Mouse (Mus musculus) Patski (cell line): Measurements from ENCODE around the gene Cry1. TPM values are rescaled to one million over a fixed set of nuclear protein-coding genes. Genes with fewer than 3 reads are reported as not detected.
A peak's percentile ranks its signal among the peaks of the same experiment; 100 is the strongest.

Source experiments
- ATAC-seq: fragments of 100-300 bp; one replicate; pipeline ENCODE4 v1.8.0; 2021
- CTCF ChIA-PET: fragments of 350-600 bp; sonication (Branson Sonifier 250); formaldehyde crosslinking; loops from one replicate; lab custom pipeline; 2022; ENCODE audit warnings: inconsistent platforms; lab: Charles Lee
- POLR2A ChIA-PET: fragments of 350-600 bp; sonication (Branson Sonifier 250); formaldehyde crosslinking; loops from one replicate; lab custom pipeline; 2022; ENCODE audit warnings: antibody characterized with exemption, inconsistent platforms; lab: Charles Lee
- DNase-seq: peaks from one replicate; pipeline ENCODE4 v3.0.0-alpha.2; 2011; ENCODE audit warnings: low read depth, low spot score
- H3K27me3 ChIP-seq: fragments of 371-371 bp; one replicate; pipeline ENCODE4 v1.5.1; 2021
- CTCF ChIP-seq: fragments of 100-300 bp; IDR thresholded peaks from one replicate; pipeline ENCODE4 v1.5.1; 2021
- in situ Hi-C: fragments of 300-500 bp; cut with MboI; formaldehyde crosslinking; loops from 3 replicates; pipeline ENCODE4 v1.11.1; 2018; ENCODE audit warnings: low pct_unique_long_range_greater_than_20kb, mixed read lengths
- polyA plus RNA-seq: library from polyadenylated mRNA; unstranded; gene quantifications from one replicate; pipeline ENCODE4 v1.2.3, GENCODE M21; 2021

The Cry1 gene
- polyA plus RNA-seq, 1 experiment from 2014 or later: 9.2 TPM

DNA sequence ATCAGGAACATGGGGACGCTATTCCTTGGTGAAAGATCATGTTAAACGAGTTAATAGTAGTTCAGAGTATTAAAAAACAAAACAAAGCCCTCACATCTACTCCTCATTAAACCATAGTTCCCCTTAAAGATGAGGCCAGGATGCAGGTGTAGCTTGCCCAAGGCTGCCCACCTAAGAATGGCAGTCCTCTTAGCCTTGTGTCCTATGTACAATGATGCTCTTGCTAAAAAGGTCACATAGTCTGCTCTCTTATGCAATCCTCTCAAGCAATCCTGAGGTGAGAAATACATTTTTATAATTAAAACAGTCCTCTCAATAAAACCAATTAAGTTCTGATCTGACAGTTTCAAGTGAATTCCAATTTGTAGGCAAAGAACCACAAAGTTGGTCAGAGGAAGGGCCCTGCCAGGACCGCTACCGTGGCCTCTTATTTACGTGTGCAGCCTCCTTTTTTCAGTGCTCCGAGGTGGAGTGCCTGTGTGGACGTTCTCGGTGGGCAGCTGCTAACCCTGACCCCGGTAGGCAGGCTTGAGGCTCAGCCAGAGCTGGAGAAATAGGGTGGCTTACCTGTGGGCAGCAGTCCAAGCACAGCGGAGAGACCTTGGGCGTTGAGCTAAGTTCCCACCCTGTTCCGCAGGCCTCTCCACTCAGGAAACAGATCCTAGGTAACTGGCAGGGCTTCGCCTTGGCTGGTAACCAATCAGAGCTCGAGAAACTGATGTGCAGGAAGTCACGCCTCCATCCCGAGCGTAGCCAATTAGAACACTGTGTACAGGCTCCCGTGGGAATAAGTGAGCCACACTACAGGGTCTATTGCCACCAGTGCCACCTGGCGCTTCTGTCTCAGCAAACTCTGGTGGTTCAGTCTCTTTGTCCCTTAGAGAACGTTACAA, 57.2 kb downstream of the Cry1 start, which contains the start of gene Mterf2:
TSS of gene Mterf2 (minus strand) at position 633 of the 893 bp plus-strand sequence.
- H3K27me3 ChIP-seq: no peaks in the 10 kb centered on the region
- TF ChIP-seq CTCF: no peak
- DNase-seq (peak; percentile 81), ATAC-seq (peak; percentile 99)
- ChIA-PET CTCF (interaction anchor here (0.6 to 1.8 kb wide), 3 partner anchors 9 to 14 kb away, joined by 3 to 8 read pairs (median 4); no protein-coding TSS in a partner anchor), POLR2A (interaction anchor here (0.7 kb wide), 1 partner anchor 12 kb away, joined by 3 read pairs; no protein-coding TSS in a partner anchor)
- in situ Hi-C loops: no loop called here

DNA sequence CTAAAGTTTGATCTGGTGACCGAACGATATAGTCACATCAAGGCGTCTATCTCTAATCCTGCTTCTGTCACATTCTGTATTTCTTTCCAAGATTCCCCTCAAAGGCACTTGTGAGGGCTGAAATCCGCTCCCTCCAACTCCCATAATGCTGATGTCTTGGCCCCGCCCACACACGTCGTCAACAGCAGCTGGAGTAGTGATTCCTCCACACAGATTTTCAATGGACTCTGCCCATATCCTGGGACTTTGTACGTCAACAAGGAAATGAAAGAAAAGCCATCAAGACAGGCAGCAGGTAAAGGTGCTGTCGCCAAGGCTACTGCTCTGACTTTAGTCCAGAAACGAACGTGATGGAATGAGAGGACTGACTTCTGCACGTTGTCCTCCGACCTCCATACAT, 59.7 kb downstream of the Cry1 start:
- ATAC-seq (no peak), DNase-seq (no peak)
- CTCF ChIA-PET: no interaction called here
- TF ChIP-seq CTCF: no peak
- H3K27me3 ChIP-seq: no peaks in the 10 kb centered on the region
- POLR2A ChIA-PET: no interaction called here
- in situ Hi-C loops: no loop called here

DNA sequence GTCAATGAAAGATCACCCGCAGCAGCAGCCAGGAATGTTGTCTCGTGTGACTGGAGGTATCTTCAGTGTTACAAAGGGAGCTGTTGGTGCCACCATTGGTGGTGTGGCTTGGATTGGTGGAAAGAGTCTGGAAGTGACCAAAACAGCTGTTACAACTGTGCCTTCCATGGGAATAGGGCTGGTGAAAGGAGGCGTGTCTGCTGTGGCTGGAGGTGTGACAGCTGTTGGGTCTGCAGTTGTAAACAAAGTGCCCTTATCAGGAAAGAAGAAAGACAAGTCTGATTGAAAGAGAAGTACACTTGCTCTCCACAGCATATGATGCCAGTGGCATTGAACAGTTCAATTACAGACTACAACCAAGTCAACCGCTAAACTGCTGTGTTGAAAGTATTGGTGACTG, 70.5 kb downstream of the Cry1 start:
- ATAC-seq (no peak), DNase-seq (no peak)
- TF ChIP-seq CTCF: no peak
- no peaks in the 10 kb centered on the region for H3K27me3 ChIP-seq
- in situ Hi-C loops: no loop called here
- ChIA-PET CTCF (interaction anchor here (2.5 kb wide), 1 partner anchor 13 kb away, joined by 8 read pairs; the partner anchor contains the start of gene Mterf2), POLR2A (no interaction called here)

DNA sequence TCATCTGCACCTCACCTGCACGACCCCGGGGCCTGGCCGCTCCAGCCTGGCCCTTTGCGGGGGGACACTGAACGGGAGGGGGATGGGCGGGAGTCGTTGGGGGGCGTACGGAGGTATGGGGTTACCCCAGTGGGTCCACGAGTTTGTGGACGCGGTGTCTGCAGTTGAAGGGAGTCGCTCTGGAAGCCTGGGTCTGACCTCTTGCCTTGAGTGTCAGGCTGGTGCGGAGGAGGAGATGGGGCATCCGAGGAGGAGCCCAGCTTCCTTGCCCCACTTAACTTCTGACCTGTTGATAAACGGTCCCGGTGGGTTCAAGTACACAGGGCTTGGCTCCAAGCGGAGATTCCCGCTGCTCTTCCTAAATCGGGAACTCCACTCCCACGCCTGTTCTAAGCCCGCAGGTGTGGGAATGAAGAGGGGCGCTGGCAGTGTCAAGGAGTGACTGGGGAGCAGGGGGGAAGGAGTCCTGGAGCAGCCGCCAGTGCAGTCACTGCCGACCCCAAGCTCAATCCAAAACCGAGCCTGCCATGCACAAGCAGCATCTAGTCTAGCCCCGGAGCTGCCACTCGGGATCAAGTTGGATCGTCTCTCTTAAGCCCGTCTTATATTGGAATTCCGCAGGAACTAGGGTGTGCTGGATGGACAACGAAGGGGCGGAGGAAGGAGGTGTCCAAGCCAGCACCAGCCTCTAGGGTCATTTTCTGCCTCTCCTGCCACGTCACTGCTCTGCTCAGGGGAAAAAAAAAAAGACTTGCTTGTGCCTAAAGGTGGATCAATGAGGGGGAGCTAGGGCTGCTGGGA, 81.6 kb downstream of the Cry1 start:
- ChIA-PET CTCF (interaction anchor here (1.0 kb wide), 1 partner anchor 17 kb away, joined by 3 read pairs; no protein-coding TSS in a partner anchor), POLR2A (no interaction called here)
- H3K27me3 ChIP-seq: no peaks in the 10 kb centered on the region
- in situ Hi-C loops: no loop called here
- ATAC-seq (peak; percentile 48), DNase-seq (no peak)
- TF ChIP-seq CTCF: no peak

GRCm38 (mm10) chr10:85102247-85103084, 82.4 kb downstream of the Cry1 start, which contains the start of the genes Fhl4 and Tmem263:
Fhl4 (minus strand) TSS chr10:85102495.
Tmem263 (plus strand) TSS chr10:85102627.
- DNase-seq: no peak
- CTCF ChIA-PET: interaction anchor here (1.0 kb wide), 1 partner anchor 18 kb away, joined by 3 read pairs; no protein-coding TSS in a partner anchor
- in situ Hi-C loops: no loop called here
- no peaks in the 10 kb centered on the region for H3K27me3 ChIP-seq
- TF ChIP-seq CTCF: no peak
- peak; percentile 86 for ATAC-seq
- POLR2A ChIA-PET: no interaction called here

DNA sequence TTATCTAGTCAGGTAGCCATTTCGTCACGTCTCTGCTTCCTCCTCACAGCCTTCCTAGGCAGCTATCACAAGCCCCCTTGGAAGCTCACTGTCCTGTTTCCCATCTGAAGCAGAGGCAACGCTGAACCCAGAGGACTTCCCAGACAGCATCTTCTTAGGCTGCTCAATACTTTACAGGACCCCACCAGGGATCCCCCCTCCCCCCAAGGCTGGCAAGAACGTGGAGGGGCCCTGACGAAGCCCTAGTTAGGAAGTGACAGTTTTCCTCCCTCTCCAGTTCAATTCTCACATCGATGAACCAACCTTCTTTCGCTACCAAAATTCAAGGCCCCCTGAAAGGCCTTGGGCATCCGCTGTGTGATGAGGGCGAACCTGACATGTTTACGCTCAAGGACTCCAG, 83.0 kb downstream of the Cry1 start:
- in situ Hi-C loops: no loop called here
- CTCF ChIA-PET: no interaction called here
- TF ChIP-seq CTCF: no peak
- DNase-seq (no peak), ATAC-seq (no peak)
- H3K27me3 ChIP-seq: no peaks in the 10 kb centered on the region
- POLR2A ChIA-PET: no interaction called here

Other genes starting within 250 kb of the Cry1 start
- 4.7 TPM for gene Fhl4, start 82.6 kb downstream of the Cry1 start, polyA plus RNA-seq
- gene Tmem263, start 82.4 kb downstream of the Cry1 start, polyA plus RNA-seq: 26.5 TPM
- gene Mterf2, start 57.0 kb downstream of the Cry1 start, polyA plus RNA-seq: 12.3 TPM
- gene Btbd11, start 201.8 kb upstream of the Cry1 start, polyA plus RNA-seq: 3.5 TPM